Mouse (Mus musculus): ENCODE data around the gene Msh4. TPM values are rescaled to one million over a fixed set of nuclear protein-coding genes. Genes with fewer than 3 reads are reported as not detected.

The Msh4 gene
- polyA plus RNA-seq, 1 experiment from 2014 or later: not detected

GRCm38 (mm10) chr3:153917200-153917599, 11.3 kb upstream of the Msh4 start:
- Histone ChIP-seq H3K27ac (replicated peaks; ENCODE audit: low read depth, low read length) (no peak overlapping the region), H3K4me3 (ENCODE audit: low read depth, low read length) (no peak overlapping the region), H3K4me1 (ENCODE audit: control insufficient read depth, insufficient read depth, low read length) (no peaks in the 10 kb centered on the region), H3K9ac (replicated peaks; ENCODE audit: low read length) (no peak overlapping the region), H3K36me3 (replicated peaks; ENCODE audit: control insufficient read depth, insufficient read depth, low read depth, low read length) (no peaks in the 10 kb centered on the region), H3K9me3 (replicated peaks; ENCODE audit: control insufficient read depth, low read length) (no peaks in the 10 kb centered on the region), H3K4me2 (ENCODE audit: low read depth, low read length) (no peak overlapping the region), H3K27me3 (ENCODE audit: control insufficient read depth, insufficient read depth, low read length) (no peaks in the 10 kb centered on the region)
- no peak for ATAC-seq (replicated peaks; ENCODE audit: insufficient number of reproducible peaks, low FRiP score, low TSS enrichment, low read depth)
- DNase-seq (ENCODE audit: low spot score): no peak
- whole genome bisulfite sequencing: 4% methylated on average over 1 of the region's 1 CpGs

GRCm38 (mm10) chr3:153913510-153914243, 7.7 kb upstream of the Msh4 start:
- Histone ChIP-seq H3K9me3 (replicated peaks; ENCODE audit: control insufficient read depth, low read length) (no peaks in the 10 kb centered on the region), H3K9ac (replicated peaks; ENCODE audit: low read length) (peak overlapping the region; percentile 98), H3K4me1 (ENCODE audit: control insufficient read depth, insufficient read depth, low read length) (no peaks in the 10 kb centered on the region), H3K27me3 (ENCODE audit: control insufficient read depth, insufficient read depth, low read length) (no peaks in the 10 kb centered on the region), H3K4me2 (ENCODE audit: low read depth, low read length) (peak overlapping the region; percentile 68; the same call in 1 of the 2 replicates), H3K36me3 (replicated peaks; ENCODE audit: control insufficient read depth, insufficient read depth, low read depth, low read length) (peaks cover 10% of the 10 kb centered on the region), H3K27ac (replicated peaks; ENCODE audit: low read depth, low read length) (peak overlapping the region; percentile 83; the same call in 1 of the 2 replicates), H3K4me3 (ENCODE audit: low read depth, low read length) (peak overlapping the region; percentile 94)
- DNase-seq (ENCODE audit: low spot score): no peak
- WGBS: 65% methylated on average over 6 of the region's 6 CpGs
- no peak for ATAC-seq (replicated peaks; ENCODE audit: insufficient number of reproducible peaks, low FRiP score, low TSS enrichment, low read depth)

GRCm38 (mm10) chr3:153912546-153913509, 6.9 kb upstream of the Msh4 start, which contains the start of gene Rabggtb:
TSS of gene Rabggtb (minus strand) at chr3:153913009.
- H3K4me3 ChIP-seq (ENCODE audit: low read depth, low read length): peak within 1 kb of the TSS; percentile 94
- peak within 1 kb of the TSS; percentile 98 for H3K9ac ChIP-seq (replicated peaks; ENCODE audit: low read length)
- H3K9me3 ChIP-seq (replicated peaks; ENCODE audit: control insufficient read depth, low read length): no peaks in the 10 kb centered on the region
- H3K36me3 ChIP-seq (replicated peaks; ENCODE audit: control insufficient read depth, insufficient read depth, low read depth, low read length): peaks cover 15% of the 10 kb centered on the region
- peak within 1 kb of the TSS; percentile 68 for H3K4me2 ChIP-seq (ENCODE audit: low read depth, low read length)
- no peaks in the 10 kb centered on the region for H3K4me1 ChIP-seq (ENCODE audit: control insufficient read depth, insufficient read depth, low read length)
- ATAC-seq (replicated peaks; ENCODE audit: insufficient number of reproducible peaks, low FRiP score, low TSS enrichment, low read depth): peak; percentile 97
- H3K27ac ChIP-seq (replicated peaks; ENCODE audit: low read depth, low read length): peak within 1 kb of the TSS; percentile 83
- H3K27me3 ChIP-seq (ENCODE audit: control insufficient read depth, insufficient read depth, low read length): no peaks in the 10 kb centered on the region
- under 1% methylated on average over 61 of the region's 65 CpGs for WGBS
- peak; percentile 96 for DNase-seq (ENCODE audit: low spot score)

GRCm38 (mm10) chr3:153911882-153912440, 6.0 kb upstream of the Msh4 start:
- WGBS: 3% methylated on average over 12 of the region's 12 CpGs
- ATAC-seq (replicated peaks; ENCODE audit: insufficient number of reproducible peaks, low FRiP score, low TSS enrichment, low read depth): no peak

GRCm38 (mm10) chr3:153911197-153911881, 5.4 kb upstream of the Msh4 start:
- no peak overlapping the region for H3K27ac ChIP-seq (replicated peaks; ENCODE audit: low read depth, low read length)
- H3K9ac ChIP-seq (replicated peaks; ENCODE audit: low read length): peak overlapping the region; percentile 98
- peaks cover 15% of the 10 kb centered on the region for H3K36me3 ChIP-seq (replicated peaks; ENCODE audit: control insufficient read depth, insufficient read depth, low read depth, low read length)
- peak overlapping the region; percentile 60 for H3K4me2 ChIP-seq (ENCODE audit: low read depth, low read length)
- 47% methylated on average over 8 of the region's 8 CpGs for WGBS
- DNase-seq (ENCODE audit: low spot score): no peak
- H3K27me3 ChIP-seq (ENCODE audit: control insufficient read depth, insufficient read depth, low read length): no peaks in the 10 kb centered on the region
- H3K9me3 ChIP-seq (replicated peaks; ENCODE audit: control insufficient read depth, low read length): no peaks in the 10 kb centered on the region
- peak overlapping the region; percentile 94 for H3K4me3 ChIP-seq (ENCODE audit: low read depth, low read length)
- no peak for ATAC-seq (replicated peaks; ENCODE audit: insufficient number of reproducible peaks, low FRiP score, low TSS enrichment, low read depth)
- no peaks in the 10 kb centered on the region for H3K4me1 ChIP-seq (ENCODE audit: control insufficient read depth, insufficient read depth, low read length)

More at GRCm38 (mm10) chr3:153911882-153912440, 6.0 kb upstream of the Msh4 start:
- Histone ChIP-seq H3K4me3 (ENCODE audit: low read depth, low read length) (peak overlapping the region; percentile 94), H3K27ac (replicated peaks; ENCODE audit: low read depth, low read length) (no peak overlapping the region), H3K9me3 (replicated peaks; ENCODE audit: control insufficient read depth, low read length) (no peaks in the 10 kb centered on the region), H3K36me3 (replicated peaks; ENCODE audit: control insufficient read depth, insufficient read depth, low read depth, low read length) (peaks cover 15% of the 10 kb centered on the region), H3K27me3 (ENCODE audit: control insufficient read depth, insufficient read depth, low read length) (no peaks in the 10 kb centered on the region), H3K4me1 (ENCODE audit: control insufficient read depth, insufficient read depth, low read length) (no peaks in the 10 kb centered on the region), H3K9ac (replicated peaks; ENCODE audit: low read length) (peak overlapping the region; percentile 98), H3K4me2 (ENCODE audit: low read depth, low read length) (peak overlapping the region; percentile 60)
- no peak for DNase-seq (ENCODE audit: low spot score)

GRCm38 (mm10) chr3:153910489-153910888, 4.6 kb upstream of the Msh4 start:
- Histone ChIP-seq H3K9me3 (replicated peaks; ENCODE audit: control insufficient read depth, low read length) (no peaks in the 10 kb centered on the region), H3K4me3 (ENCODE audit: low read depth, low read length) (no peak overlapping the region), H3K4me1 (ENCODE audit: control insufficient read depth, insufficient read depth, low read length) (no peaks in the 10 kb centered on the region), H3K4me2 (ENCODE audit: low read depth, low read length) (peak overlapping the region; percentile 11; the same call in 1 of the 2 replicates), H3K36me3 (replicated peaks; ENCODE audit: control insufficient read depth, insufficient read depth, low read depth, low read length) (peaks cover 20% of the 10 kb centered on the region), H3K27me3 (ENCODE audit: control insufficient read depth, insufficient read depth, low read length) (no peaks in the 10 kb centered on the region), H3K9ac (replicated peaks; ENCODE audit: low read length) (no peak overlapping the region), H3K27ac (replicated peaks; ENCODE audit: low read depth, low read length) (no peak overlapping the region)
- DNase-seq (ENCODE audit: low spot score) (no peak), ATAC-seq (replicated peaks; ENCODE audit: insufficient number of reproducible peaks, low FRiP score, low TSS enrichment, low read depth) (no peak)
- 71% methylated on average over 7 of the region's 7 CpGs for WGBS

- Histone ChIP-seq H3K27me3 (ENCODE audit: control insufficient read depth, insufficient read depth, low read length) (no peaks in the 10 kb centered on the region), H3K4me3 (ENCODE audit: low read depth, low read length) (no peak overlapping the region), H3K36me3 (replicated peaks; ENCODE audit: control insufficient read depth, insufficient read depth, low read depth, low read length) (peaks cover 22% of the 10 kb centered on the region), H3K9me3 (replicated peaks; ENCODE audit: control insufficient read depth, low read length) (no peaks in the 10 kb centered on the region), H3K4me2 (ENCODE audit: low read depth, low read length) (no peak overlapping the region), H3K27ac (replicated peaks; ENCODE audit: low read depth, low read length) (no peak overlapping the region), H3K4me1 (ENCODE audit: control insufficient read depth, insufficient read depth, low read length) (no peaks in the 10 kb centered on the region), H3K9ac (replicated peaks; ENCODE audit: low read length) (no peak overlapping the region)
- DNase-seq (ENCODE audit: low spot score): no peak
- 72% methylated on average over 5 of the region's 5 CpGs for WGBS
- no peak for ATAC-seq (replicated peaks; ENCODE audit: insufficient number of reproducible peaks, low FRiP score, low TSS enrichment, low read depth)
Observed at GRCm38 (mm10) chr3:153908919-153909318, 3.0 kb upstream of the Msh4 start.

All from embryonic facial prominence, embryonic 11.5 days (tissue).